Mouse (Mus musculus): ENCODE data around the gene Bace1. TPM values are rescaled to one million over a fixed set of nuclear protein-coding genes. Genes with fewer than 3 reads are reported as not detected.

Bace1 gene
- 20.0 and 23.8 TPM in 2 replicates for polyA plus RNA-seq (2015; fragmentation: Nextera tagmentation; extraction: Ambion mirVana)

DNA sequence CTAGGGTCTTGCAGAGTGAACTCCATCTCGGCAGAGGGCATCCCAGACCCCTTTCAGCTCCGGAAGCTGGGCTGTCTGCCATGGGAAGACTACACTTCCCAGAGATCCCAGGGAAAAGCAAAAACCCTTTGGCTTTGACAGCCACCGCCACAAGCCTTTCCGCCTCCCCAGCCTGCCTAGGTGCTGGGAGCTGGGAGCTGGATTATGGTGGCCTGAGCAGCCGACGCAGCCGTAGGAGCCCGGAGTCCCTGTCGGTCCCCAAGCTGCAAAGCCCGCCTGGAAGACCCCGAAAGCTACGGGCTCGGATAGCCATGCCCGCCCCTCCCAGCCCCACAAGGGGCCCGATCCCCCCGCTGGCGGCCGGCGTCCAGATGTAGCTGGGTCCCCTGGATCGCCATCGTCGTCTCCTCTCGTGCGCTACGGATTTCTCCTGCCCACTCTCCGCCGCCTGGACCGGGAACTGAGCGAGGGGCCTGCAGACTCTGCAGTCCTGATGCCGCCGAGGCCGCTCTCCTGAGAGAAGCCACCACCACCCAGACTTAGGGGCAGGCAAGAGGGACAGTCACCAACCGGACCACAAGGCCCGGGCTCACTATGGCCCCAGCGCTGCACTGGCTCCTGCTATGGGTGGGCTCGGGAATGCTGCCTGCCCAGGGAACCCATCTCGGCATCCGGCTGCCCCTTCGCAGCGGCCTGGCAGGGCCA, at the start of gene Bace1:
Gene Bace1 (plus strand): TSS at position 147 of the 705 bp plus-strand sequence.
- H3K27ac ChIP-seq (ENCODE audit: low read length), result peak within 1 kb of the TSS; percentile 60
- H3K4me2 ChIP-seq (ENCODE audit: low read depth, low read length), result peak within 1 kb of the TSS; percentile 78
- peak; percentile 61 for ATAC-seq (replicated peaks; ENCODE audit: extremely low read depth, insufficient read depth, low FRiP score)
- no peaks in the 10 kb centered on the region for H3K36me3 ChIP-seq (ENCODE audit: control insufficient read depth, insufficient read depth)
- no peaks in the 10 kb centered on the region for H3K27me3 ChIP-seq (ENCODE audit: control insufficient read depth, insufficient read depth, low read length)
- WGBS, result under 1% methylated on average over 40 of the region's 40 CpGs
- peak within 1 kb of the TSS; percentile 73 for H3K4me3 ChIP-seq (ENCODE audit: low read length)
- H3K9me3 ChIP-seq (replicated peaks; ENCODE audit: control insufficient read depth, low read length), result no peaks in the 10 kb centered on the region
- peak within 1 kb of the TSS; percentile 85 for H3K9ac ChIP-seq (ENCODE audit: low read length)
- peaks cover 25% of the 10 kb centered on the region for H3K4me1 ChIP-seq (ENCODE audit: control insufficient read depth, insufficient read depth, low read length)

DNA sequence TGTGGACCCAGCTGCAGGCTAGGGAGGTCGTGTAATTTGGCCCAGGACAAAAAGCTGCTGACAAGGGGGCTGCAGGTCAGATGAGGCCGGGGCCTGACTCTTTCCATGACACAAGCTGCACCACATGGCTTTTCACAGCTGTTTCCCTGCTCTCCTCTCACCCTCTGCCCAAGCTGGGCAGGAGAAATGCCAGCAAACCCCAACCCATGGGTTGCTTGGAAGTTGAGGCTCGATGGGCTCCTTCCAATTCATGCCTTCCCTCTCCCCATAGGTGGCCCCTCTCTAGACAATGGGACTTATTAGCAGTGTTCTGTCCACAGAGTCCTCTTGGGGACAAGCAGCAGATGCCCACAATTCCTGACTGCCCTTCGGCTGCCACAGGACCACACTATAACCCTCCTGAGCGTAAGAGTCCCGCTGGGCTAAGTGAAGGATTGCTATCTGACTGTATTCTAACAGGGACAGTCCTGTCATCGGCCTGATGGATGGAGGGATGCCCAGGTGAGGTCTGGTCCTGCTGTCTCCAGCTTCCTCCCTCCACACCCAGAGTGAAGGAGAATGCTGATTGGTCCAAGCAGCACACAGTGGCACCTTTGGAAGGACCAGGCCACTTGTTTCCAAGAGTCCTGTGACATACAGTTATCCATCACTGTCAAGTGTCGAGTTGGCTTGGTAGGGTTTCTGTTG, 46.8 kb upstream of the Bace1 start:
- no peak overlapping the region for H3K9ac ChIP-seq (ENCODE audit: low read length)
- no peak overlapping the region for H3K27ac ChIP-seq (ENCODE audit: low read length)
- H3K27me3 ChIP-seq (ENCODE audit: control insufficient read depth, insufficient read depth, low read length), result no peaks in the 10 kb centered on the region
- H3K4me2 ChIP-seq (ENCODE audit: low read depth, low read length), result no peak overlapping the region
- no peaks in the 10 kb centered on the region for H3K9me3 ChIP-seq (replicated peaks; ENCODE audit: control insufficient read depth, low read length)
- H3K4me3 ChIP-seq (ENCODE audit: low read length), result no peak overlapping the region
- 73% methylated on average over 8 of the region's 8 CpGs for WGBS
- H3K36me3 ChIP-seq (ENCODE audit: control insufficient read depth, insufficient read depth), result peaks cover 8% of the 10 kb centered on the region; the same call in 1 of the 2 replicates
- peaks cover 16% of the 10 kb centered on the region for H3K4me1 ChIP-seq (ENCODE audit: control insufficient read depth, insufficient read depth, low read length)
- no peak for ATAC-seq (replicated peaks; ENCODE audit: extremely low read depth, insufficient read depth, low FRiP score)

DNA sequence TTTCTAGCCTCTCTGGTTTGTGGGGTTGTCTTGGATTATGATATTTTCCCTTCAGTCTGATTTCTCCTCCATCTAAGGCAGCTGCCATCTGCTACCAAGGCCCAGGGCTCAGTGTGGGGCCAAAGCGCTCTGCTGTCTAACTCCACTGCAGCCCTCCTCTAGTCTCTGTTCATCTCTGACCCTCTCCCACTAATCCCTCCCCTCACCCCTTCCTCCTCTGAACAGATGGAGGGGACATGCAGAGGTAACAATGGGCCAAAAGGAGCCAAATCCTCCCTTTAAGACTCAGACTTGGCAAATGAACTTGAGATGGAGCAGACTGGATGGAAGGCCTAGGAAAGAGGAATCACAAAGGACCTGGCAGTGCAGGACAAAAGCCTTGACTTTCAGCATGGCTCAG, 46.1 kb upstream of the Bace1 start:
- no peak overlapping the region for H3K4me3 ChIP-seq (ENCODE audit: low read length)
- H3K9me3 ChIP-seq (replicated peaks; ENCODE audit: control insufficient read depth, low read length), result no peaks in the 10 kb centered on the region
- no peak overlapping the region for H3K4me2 ChIP-seq (ENCODE audit: low read depth, low read length)
- 95% methylated on average over 1 of the region's 1 CpGs for WGBS
- no peak for ATAC-seq (replicated peaks; ENCODE audit: extremely low read depth, insufficient read depth, low FRiP score)
- H3K27ac ChIP-seq (ENCODE audit: low read length), result no peak overlapping the region
- peaks cover 8% of the 10 kb centered on the region; the same call in 1 of the 2 replicates for H3K36me3 ChIP-seq (ENCODE audit: control insufficient read depth, insufficient read depth)
- no peaks in the 10 kb centered on the region for H3K27me3 ChIP-seq (ENCODE audit: control insufficient read depth, insufficient read depth, low read length)
- H3K9ac ChIP-seq (ENCODE audit: low read length), result no peak overlapping the region
- H3K4me1 ChIP-seq (ENCODE audit: control insufficient read depth, insufficient read depth, low read length), result peaks cover 11% of the 10 kb centered on the region

DNA sequence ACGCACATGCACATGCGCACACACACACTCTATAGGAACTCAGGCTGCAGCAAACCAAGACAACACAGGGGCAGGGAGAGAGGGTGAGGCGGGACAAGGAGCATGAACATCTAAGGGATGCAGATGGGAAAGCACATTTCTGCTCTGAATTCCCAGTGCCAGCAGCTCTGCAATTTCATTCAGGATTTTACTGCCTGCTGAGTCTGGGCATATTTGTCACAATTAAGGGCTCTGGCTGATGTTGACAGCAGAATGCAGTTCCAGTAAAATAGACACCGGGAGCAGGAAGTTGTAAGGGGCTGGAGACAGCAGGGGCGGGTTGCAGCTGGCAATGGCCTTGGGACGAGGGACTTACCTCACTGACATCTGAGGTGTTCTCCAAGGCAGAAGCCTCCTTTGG, 44.7 kb upstream of the Bace1 start:
- no peaks in the 10 kb centered on the region for H3K9me3 ChIP-seq (replicated peaks; ENCODE audit: control insufficient read depth, low read length)
- no peak for ATAC-seq (replicated peaks; ENCODE audit: extremely low read depth, insufficient read depth, low FRiP score)
- 88% methylated on average over 6 of the region's 6 CpGs for WGBS
- H3K9ac ChIP-seq (ENCODE audit: low read length), result no peak overlapping the region
- H3K4me3 ChIP-seq (ENCODE audit: low read length), result no peak overlapping the region
- H3K27me3 ChIP-seq (ENCODE audit: control insufficient read depth, insufficient read depth, low read length), result no peaks in the 10 kb centered on the region
- H3K36me3 ChIP-seq (ENCODE audit: control insufficient read depth, insufficient read depth), result peaks cover 8% of the 10 kb centered on the region; the same call in 1 of the 2 replicates
- H3K27ac ChIP-seq (ENCODE audit: low read length), result no peak overlapping the region
- peaks cover under 1% of the 10 kb centered on the region; the same call in 1 of the 2 replicates for H3K4me1 ChIP-seq (ENCODE audit: control insufficient read depth, insufficient read depth, low read length)
- H3K4me2 ChIP-seq (ENCODE audit: low read depth, low read length), result no peak overlapping the region

DNA sequence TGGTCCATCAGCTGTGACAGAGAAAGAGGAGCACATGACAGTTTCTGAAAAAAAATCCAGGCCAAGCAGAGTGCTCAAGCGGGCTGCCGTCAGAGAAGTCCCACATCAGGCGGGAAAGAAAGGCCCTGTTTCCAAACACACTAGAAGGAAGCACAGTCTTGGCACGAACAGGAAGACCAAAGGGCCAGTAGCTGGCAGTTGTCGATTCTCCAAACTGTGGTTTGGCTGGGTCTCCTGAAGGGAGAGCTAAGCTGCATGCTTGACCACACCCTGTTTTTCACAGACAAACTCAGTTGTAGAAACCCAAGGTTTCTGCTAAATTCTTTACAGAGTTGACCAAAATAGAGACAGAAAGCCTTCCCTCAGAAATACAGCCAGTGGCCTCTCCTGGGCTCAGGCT, 42.7 kb upstream of the Bace1 start:
- Histone ChIP-seq H3K9me3 (replicated peaks; ENCODE audit: control insufficient read depth, low read length) (no peaks in the 10 kb centered on the region), H3K27ac (ENCODE audit: low read length) (no peak overlapping the region), H3K36me3 (ENCODE audit: control insufficient read depth, insufficient read depth) (peaks cover 8% of the 10 kb centered on the region; the same call in 1 of the 2 replicates), H3K4me3 (ENCODE audit: low read length) (no peak overlapping the region), H3K27me3 (ENCODE audit: control insufficient read depth, insufficient read depth, low read length) (no peaks in the 10 kb centered on the region), H3K4me2 (ENCODE audit: low read depth, low read length) (no peak overlapping the region), H3K9ac (ENCODE audit: low read length) (no peak overlapping the region), H3K4me1 (ENCODE audit: control insufficient read depth, insufficient read depth, low read length) (peaks cover 7% of the 10 kb centered on the region)
- no peak for ATAC-seq (replicated peaks; ENCODE audit: extremely low read depth, insufficient read depth, low FRiP score)
- 71% methylated on average over 5 of the region's 5 CpGs for WGBS

DNA sequence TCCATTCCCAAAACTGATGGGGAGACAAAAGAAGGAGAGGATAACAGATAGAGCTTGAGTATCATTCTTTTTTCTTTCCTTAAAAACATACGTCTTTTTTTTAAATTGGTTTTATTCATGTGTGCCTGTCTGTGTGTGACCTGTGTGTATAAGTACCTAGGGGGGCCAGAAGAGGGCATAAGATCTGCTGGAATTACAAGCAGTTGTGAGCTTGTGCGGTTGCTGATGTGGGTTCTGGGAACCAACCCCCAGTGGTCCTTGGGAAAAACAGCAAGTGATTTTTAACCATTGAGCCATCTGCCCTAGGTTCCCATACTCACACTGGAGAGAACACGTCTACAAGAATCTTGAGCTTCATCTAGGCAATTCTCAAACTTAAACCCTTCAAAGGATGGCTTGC, 41.1 kb upstream of the Bace1 start:
- Histone ChIP-seq H3K9ac (ENCODE audit: low read length) (no peak overlapping the region), H3K4me1 (ENCODE audit: control insufficient read depth, insufficient read depth, low read length) (peaks cover 7% of the 10 kb centered on the region), H3K9me3 (replicated peaks; ENCODE audit: control insufficient read depth, low read length) (no peaks in the 10 kb centered on the region), H3K27ac (ENCODE audit: low read length) (no peak overlapping the region), H3K4me3 (ENCODE audit: low read length) (no peak overlapping the region), H3K27me3 (ENCODE audit: control insufficient read depth, insufficient read depth, low read length) (no peaks in the 10 kb centered on the region), H3K4me2 (ENCODE audit: low read depth, low read length) (no peak overlapping the region), H3K36me3 (ENCODE audit: control insufficient read depth, insufficient read depth) (0 out of 2 replicates have a peak, but pooled peaks cover 11% of the 10 kb centered on the region)
- ATAC-seq (replicated peaks; ENCODE audit: extremely low read depth, insufficient read depth, low FRiP score), result no peak
- 80% methylated on average over 3 of the region's 3 CpGs for WGBS

DNA sequence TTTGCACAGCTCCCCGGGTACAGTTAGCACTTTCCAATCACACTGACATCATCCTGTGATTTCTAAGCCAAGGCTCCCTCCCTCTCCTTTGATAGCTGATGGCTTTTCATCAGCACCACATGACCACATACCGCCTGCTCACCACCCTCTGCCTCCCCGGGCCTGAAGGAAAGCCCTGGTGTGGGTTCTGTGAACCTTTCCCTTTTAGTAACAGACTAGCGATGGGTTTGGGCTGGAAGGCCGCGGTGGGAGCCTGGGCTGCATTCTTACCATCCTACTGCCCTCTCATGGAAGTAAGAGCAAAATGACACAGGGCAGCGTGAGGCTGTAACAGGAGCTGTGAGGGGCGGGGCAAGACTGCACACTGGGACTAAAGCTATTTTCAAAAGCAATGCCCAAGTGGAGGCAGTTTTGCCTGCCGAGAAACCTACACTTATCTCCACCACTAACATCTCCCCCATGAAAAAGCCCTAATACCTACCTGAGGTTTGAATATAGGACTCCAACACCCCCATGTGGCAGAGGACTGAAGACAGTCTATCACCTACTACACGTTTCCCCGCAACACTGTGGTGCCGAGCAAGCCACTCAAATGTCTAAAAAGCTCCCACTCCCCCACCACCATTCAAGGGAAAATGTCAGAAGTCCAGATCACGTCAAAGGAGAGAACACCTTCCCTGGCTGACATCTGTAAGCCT, 39.8 kb upstream of the Bace1 start:
- Histone ChIP-seq H3K4me1 (ENCODE audit: control insufficient read depth, insufficient read depth, low read length) (peaks cover 7% of the 10 kb centered on the region), H3K4me2 (ENCODE audit: low read depth, low read length) (peak overlapping the region; percentile 53), H3K9ac (ENCODE audit: low read length) (peak overlapping the region; percentile 44; the same call in 1 of the 2 replicates), H3K9me3 (replicated peaks; ENCODE audit: control insufficient read depth, low read length) (no peaks in the 10 kb centered on the region), H3K4me3 (ENCODE audit: low read length) (no peak overlapping the region; the same call in 1 of the 2 replicates), H3K27ac (ENCODE audit: low read length) (peak overlapping the region; percentile 25; the same call in 1 of the 2 replicates), H3K36me3 (ENCODE audit: control insufficient read depth, insufficient read depth) (0 out of 2 replicates have a peak, but pooled peaks cover 9% of the 10 kb centered on the region), H3K27me3 (ENCODE audit: control insufficient read depth, insufficient read depth, low read length) (no peaks in the 10 kb centered on the region)
- WGBS, result 16% methylated on average over 13 of the region's 13 CpGs
- peak; percentile 61 for ATAC-seq (replicated peaks; ENCODE audit: extremely low read depth, insufficient read depth, low FRiP score)

DNA sequence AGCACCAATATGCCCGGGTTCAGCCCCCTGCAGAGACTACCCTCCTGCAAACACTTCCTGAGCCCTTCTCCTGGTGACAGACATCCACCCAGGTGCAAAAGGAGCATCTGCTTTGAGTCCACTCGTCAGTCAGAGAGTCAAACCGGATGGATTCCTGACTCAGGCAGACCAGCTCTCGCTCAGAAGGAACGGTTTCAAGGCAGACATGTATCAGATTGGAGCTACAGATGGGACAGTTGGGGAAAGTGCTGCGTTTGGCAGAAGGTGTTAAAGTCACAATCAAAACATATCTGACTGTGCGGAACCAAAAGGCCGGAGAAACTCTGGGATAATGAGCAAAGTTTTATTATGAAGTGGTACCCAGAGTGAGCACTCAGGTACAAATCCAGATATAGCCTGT, 39.0 kb upstream of the Bace1 start:
- Histone ChIP-seq H3K27ac (ENCODE audit: low read length) (no peak overlapping the region), H3K4me2 (ENCODE audit: low read depth, low read length) (no peak overlapping the region; the same call in 1 of the 2 replicates), H3K9ac (ENCODE audit: low read length) (no peak overlapping the region), H3K4me3 (ENCODE audit: low read length) (no peak overlapping the region), H3K36me3 (ENCODE audit: control insufficient read depth, insufficient read depth) (0 out of 2 replicates have a peak, but pooled peaks cover 5% of the 10 kb centered on the region), H3K4me1 (ENCODE audit: control insufficient read depth, insufficient read depth, low read length) (peaks cover 7% of the 10 kb centered on the region), H3K9me3 (replicated peaks; ENCODE audit: control insufficient read depth, low read length) (no peaks in the 10 kb centered on the region), H3K27me3 (ENCODE audit: control insufficient read depth, insufficient read depth, low read length) (no peaks in the 10 kb centered on the region)
- ATAC-seq (replicated peaks; ENCODE audit: extremely low read depth, insufficient read depth, low FRiP score), result no peak
- 75% methylated on average over 8 of the region's 8 CpGs for WGBS
